Mouse (Mus musculus) T-helper 2 cell (primary cell): ENCODE measurements around the gene Ptpn23.
"Not testable (repeated sequence)": the region's sequence is repeated elsewhere in the genome, so short reads cannot be mapped to it uniquely, and the experiment has no call there.

Source experiments
- in situ Hi-C: fragments of 300-600 bp; cut with MboI, MseI; formaldehyde crosslinking; loops from one replicate; pipeline ENCODE4 v1.15.1; 2025; ENCODE audit warnings: high pct_unique_total_duplicates

Gene Ptpn23

GRCm38 (mm10) chr9:110408099-110408773, at the start of gene Ptpn23:
Ptpn23 (minus strand) TSS chr9:110408213.
- in situ Hi-C loops, result no loop called here

GRCm38 (mm10) chr9:110452523-110452922, 44.5 kb upstream of the Ptpn23 start:
- in situ Hi-C loops, result no loop called here

GRCm38 (mm10) chr9:110448857-110449617, 41.0 kb upstream of the Ptpn23 start:
- in situ Hi-C loops, result no loop called here

GRCm38 (mm10) chr9:110448356-110448755, 40.3 kb upstream of the Ptpn23 start:
- in situ Hi-C loops, result no loop called here

- in situ Hi-C loops, result no loop called here
These were observed 32.5 kb upstream of the Ptpn23 start for GRCm38 (mm10) chr9:110440559-110440958.

GRCm38 (mm10) chr9:110440049-110440448, 32.0 kb upstream of the Ptpn23 start:
- in situ Hi-C loops, result no loop called here

GRCm38 (mm10) chr9:110436041-110436440, 28.0 kb upstream of the Ptpn23 start:
- in situ Hi-C loops, result no loop called here

GRCm38 (mm10) chr9:110433045-110433444, 25.0 kb upstream of the Ptpn23 start:
- in situ Hi-C loops, result no loop called here

- in situ Hi-C loops, result no loop called here
These were observed 23.2 kb upstream of the Ptpn23 start for GRCm38 (mm10) chr9:110431241-110431640.

GRCm38 (mm10) chr9:110419511-110420112, 11.6 kb upstream of the Ptpn23 start, which contains the start of gene Ngp:
Ngp (plus strand) TSS chr9:110419747.
- in situ Hi-C loops, result no loop called here

GRCm38 (mm10) chr9:110413785-110414184, 5.8 kb upstream of the Ptpn23 start:
- in situ Hi-C loops, result loop anchor here (5.0 kb wide), 1 partner anchor 49 kb away; no protein-coding TSS in a partner anchor

GRCm38 (mm10) chr9:110412926-110413325, 4.9 kb upstream of the Ptpn23 start:
- in situ Hi-C loops, result loop anchor here (5.0 kb wide), 1 partner anchor 49 kb away; no protein-coding TSS in a partner anchor

GRCm38 (mm10) chr9:110410908-110411887, 3.2 kb upstream of the Ptpn23 start:
- in situ Hi-C loops, result loop anchor here (5.0 kb wide), 1 partner anchor 51 kb away; no protein-coding TSS in a partner anchor

- in situ Hi-C loops, result no loop called here
These were observed 508 bp downstream of the Ptpn23 start for GRCm38 (mm10) chr9:110407311-110408098.

GRCm38 (mm10) chr9:110403240-110403639, 4.8 kb downstream of the Ptpn23 start:
- in situ Hi-C loops, result not testable (repeated sequence)

GRCm38 (mm10) chr9:110402731-110403130, 5.3 kb downstream of the Ptpn23 start:
- in situ Hi-C loops, result no loop called here

GRCm38 (mm10) chr9:110400650-110401049, 7.4 kb downstream of the Ptpn23 start:
- in situ Hi-C loops, result no loop called here

GRCm38 (mm10) chr9:110393295-110393694, 14.7 kb downstream of the Ptpn23 start:
- in situ Hi-C loops, result no loop called here

- in situ Hi-C loops, result no loop called here
These were observed 17.2 kb downstream of the Ptpn23 start for GRCm38 (mm10) chr9:110390843-110391242.

GRCm38 (mm10) chr9:110388011-110388410, 20.0 kb downstream of the Ptpn23 start:
- in situ Hi-C loops, result no loop called here
